Mouse (Mus musculus) bone marrow macrophage, adult 2 months (primary cell): ENCODE results near the gene Atl1.

Source experiments
- CTCF ChIP-seq: IDR thresholded peaks from 2 replicates; pipeline ENCODE4 v1.5.1; 2012; ENCODE audit warnings: low read depth, mild to moderate bottlenecking, low read length, moderate library complexity
- POLR2A ChIP-seq: IDR thresholded peaks from 2 replicates; pipeline ENCODE4 v1.6.1; 2012; ENCODE audit warnings: mild to moderate bottlenecking, low read depth, low read length, borderline replicate concordance

DNA sequence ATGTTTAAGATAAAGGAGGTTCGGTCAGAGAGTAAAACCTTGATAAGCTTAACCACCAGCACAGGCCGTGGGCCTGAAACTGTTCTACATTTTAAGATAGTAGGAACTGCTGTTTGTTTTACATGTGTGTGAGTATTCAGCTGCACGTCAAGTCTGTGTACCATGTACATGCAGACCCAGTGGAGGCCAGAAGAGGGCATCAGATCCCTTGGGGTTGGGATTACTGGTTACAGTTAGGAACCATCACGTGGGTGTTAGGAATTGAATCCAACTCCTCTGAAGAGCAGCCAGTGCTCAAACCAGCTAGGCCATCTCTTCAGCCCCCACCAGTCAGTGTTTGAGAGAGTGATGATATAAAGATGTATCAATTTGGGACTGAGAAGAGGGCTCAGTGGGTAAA lies 70.1 kb downstream of the Atl1 start:
- TF ChIP-seq POLR2A (no peak), CTCF (0 out of 2 replicates have a peak, but pooled peaks have one; percentile 32)
